Mouse (Mus musculus) stomach, embryonic 14.5 days (tissue): ENCODE measurements around the gene Tlr7. TPM values are rescaled to one million over a fixed set of nuclear protein-coding genes. Genes with fewer than 3 reads are reported as not detected.
"Not testable (repeated sequence)": the region's sequence is repeated elsewhere in the genome, so short reads cannot be mapped to it uniquely, and the experiment has no call there.

Experiments
- ATAC-seq: fragments of 200-750 bp; cut with Nextera tagmentation; 2 replicates; pipeline ENCODE4 v1.8.0; 2017; ENCODE audit warnings: low read depth, moderate TSS enrichment; ENCODE audit not compliant: insufficient number of reproducible peaks, insufficient read depth, low FRiP score
- H3K27ac ChIP-seq: fragments of 300-500 bp; sonication (generic); 2 replicates; pipeline ENCODE4 v1.5.1; 2014; ENCODE audit warnings: mild to moderate bottlenecking, low read length, moderate library complexity, mixed read lengths
- H3K27me3 ChIP-seq: fragments of 300-500 bp; sonication (generic); 2 replicates; pipeline ENCODE4 v1.6.1; 2014; ENCODE audit warnings: low read length, control low read depth, mixed read lengths; ENCODE audit not compliant: control insufficient read depth, insufficient read depth
- H3K36me3 ChIP-seq: fragments of 300-500 bp; sonication (generic); 2 replicates; pipeline ENCODE4 v1.6.1; 2014; ENCODE audit warnings: mild to moderate bottlenecking, control low read depth, low read length, moderate library complexity, mixed read lengths; ENCODE audit not compliant: control insufficient read depth, insufficient read depth
- H3K4me1 ChIP-seq: fragments of 300-500 bp; sonication (generic); 2 replicates; pipeline ENCODE4 v1.6.1; 2014; ENCODE audit warnings: low read length, control low read depth, mixed read lengths; ENCODE audit not compliant: control insufficient read depth, insufficient read depth
- H3K4me2 ChIP-seq: fragments of 300-500 bp; sonication (generic); replicated peaks from 2 replicates; pipeline ENCODE4 v1.6.1; 2014; ENCODE audit warnings: low read depth, low read length, control low read depth
- H3K4me3 ChIP-seq: fragments of 300-500 bp; sonication (generic); 2 replicates; pipeline ENCODE4 v1.5.1; 2014; ENCODE audit warnings: low read depth, low read length, control low read depth
- H3K9ac ChIP-seq: fragments of 300-500 bp; sonication (generic); replicated peaks from 2 replicates; pipeline ENCODE4 v1.6.1; 2014; ENCODE audit warnings: low read depth, mild to moderate bottlenecking, control low read depth, low read length, moderate library complexity, mixed read lengths
- H3K9me3 ChIP-seq: fragments of 300-500 bp; sonication (generic); 2 replicates; pipeline ENCODE4 v1.6.1; 2016; ENCODE audit warnings: low read depth, low read length, control low read depth; ENCODE audit not compliant: control insufficient read depth
- WGBS: fragments of 180-500 bp; shearing (Covaris S2); extraction: QIAGEN DNeasy Blood & Tissue Kit; methylation state at CpG from one replicate; pipeline ENCODE4 v1.1.7; 2014; 5-methylcytosine and 5-hydroxymethylcytosine counted together
- polyA plus RNA-seq: library from polyadenylated mRNA; unstranded; fragments of >200 nt; fragmentation: Nextera tagmentation; extraction: Ambion mirVana; gene quantifications from 2 replicates; pipeline ENCODE4 v1.2.1, GENCODE M21; 2014

The Tlr7 gene
- polyA plus RNA-seq = 0.88 and 0.97 TPM in 2 replicates

GRCm38 (mm10) chrX:167330399-167330798 lies at the start of gene Tlr7:
Gene Tlr7, minus strand, starts transcription at chrX:167330558.
- Histone ChIP-seq H3K27ac (no peak within 1 kb of the TSS), H3K4me2 (no peak within 1 kb of the TSS), H3K9me3 (no peaks in the 10 kb centered on the region), H3K9ac (no peak within 1 kb of the TSS), H3K36me3 (no peaks in the 10 kb centered on the region), H3K4me1 (0 out of 2 replicates have a peak, but pooled peaks cover 2% of the 10 kb centered on the region), H3K27me3 (no peaks in the 10 kb centered on the region), H3K4me3 (no peak within 1 kb of the TSS)
- no peak for ATAC-seq
- 63% methylated on average over 6 of the region's 6 CpGs for WGBS

DNA sequence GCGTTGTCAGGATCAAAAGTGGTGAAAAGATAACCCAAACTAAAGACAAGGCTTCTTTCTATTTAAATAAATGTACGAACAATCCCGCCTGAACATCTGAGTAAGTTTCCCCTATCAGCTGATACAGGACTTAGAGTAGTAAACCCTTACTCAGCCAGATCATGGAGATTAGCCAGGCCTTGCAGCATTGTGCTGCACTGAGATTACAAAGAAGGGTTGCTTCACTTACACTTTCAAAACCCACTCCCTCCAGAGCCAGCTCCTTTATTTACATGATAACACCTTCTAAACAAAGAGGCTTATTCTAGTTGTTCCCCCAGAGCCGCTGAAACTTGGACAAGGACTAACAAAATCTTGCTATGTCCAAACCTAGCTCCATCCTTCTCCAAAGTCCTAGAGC lies 49.7 kb upstream of the Tlr7 start:
- WGBS = 69% methylated on average over 4 of the region's 4 CpGs
- H3K4me3 ChIP-seq = no peak overlapping the region
- H3K9ac ChIP-seq = no peak overlapping the region
- H3K27me3 ChIP-seq = no peaks in the 10 kb centered on the region
- H3K4me1 ChIP-seq = no peaks in the 10 kb centered on the region
- no peaks in the 10 kb centered on the region for H3K9me3 ChIP-seq
- ATAC-seq = no peak
- no peak overlapping the region for H3K27ac ChIP-seq
- no peaks in the 10 kb centered on the region for H3K36me3 ChIP-seq
- H3K4me2 ChIP-seq = no peak overlapping the region

DNA sequence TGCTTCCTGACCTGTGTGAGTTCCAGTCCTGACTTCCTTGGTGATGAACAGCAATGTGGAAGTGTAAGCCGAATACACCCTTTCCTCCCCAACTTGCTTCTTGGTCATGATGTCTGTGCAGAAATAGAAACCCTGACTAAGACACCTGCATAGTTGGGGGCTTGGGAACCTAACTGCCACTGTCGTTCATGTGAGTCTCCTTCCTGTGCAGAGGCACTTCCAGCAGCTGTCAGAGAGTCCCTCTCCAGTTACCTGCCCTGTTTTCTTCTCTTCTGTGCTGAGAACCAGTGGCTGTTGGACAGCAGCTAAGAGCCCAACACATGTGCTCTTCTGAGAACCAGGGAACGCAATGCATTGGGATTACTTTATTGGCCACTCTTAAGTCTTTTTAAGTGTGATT lies 30.9 kb upstream of the Tlr7 start:
- 88% methylated on average over 3 of the region's 3 CpGs for WGBS
- not testable (repeated sequence) for H3K27ac ChIP-seq, H3K27me3 ChIP-seq, H3K36me3 ChIP-seq, H3K4me2 ChIP-seq, ATAC-seq, H3K4me3 ChIP-seq, H3K4me1 ChIP-seq, H3K9ac ChIP-seq, H3K9me3 ChIP-seq

DNA sequence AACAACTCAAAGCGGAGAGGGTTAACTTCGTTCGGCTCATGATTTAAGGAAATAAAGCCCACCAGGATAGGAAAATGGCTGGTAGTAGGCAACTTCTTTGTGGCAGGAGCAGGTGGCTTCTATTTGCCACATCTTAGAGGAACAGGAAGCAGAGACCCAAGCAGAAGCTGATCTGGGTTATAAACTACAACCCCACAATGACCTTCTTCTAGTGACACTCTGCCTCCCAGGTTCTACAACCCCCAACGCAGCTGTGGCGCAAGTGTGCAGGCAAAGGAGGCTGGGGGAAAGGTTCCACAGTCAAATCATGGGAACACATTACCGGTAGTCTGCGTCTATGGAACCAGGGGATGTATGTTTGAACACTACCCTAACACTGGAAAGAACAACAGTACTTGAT lies 29.3 kb upstream of the Tlr7 start:
- H3K4me3 ChIP-seq = no peak overlapping the region
- H3K9me3 ChIP-seq = no peaks in the 10 kb centered on the region
- no peak overlapping the region for H3K9ac ChIP-seq
- H3K36me3 ChIP-seq = no peaks in the 10 kb centered on the region; the same call in 1 of the 2 replicates
- no peak for ATAC-seq
- no peaks in the 10 kb centered on the region for H3K27me3 ChIP-seq
- H3K27ac ChIP-seq = no peak overlapping the region
- WGBS = 93% methylated on average over 7 of the region's 7 CpGs
- no peaks in the 10 kb centered on the region for H3K4me1 ChIP-seq
- no peak overlapping the region for H3K4me2 ChIP-seq

- no peak for ATAC-seq
- no peaks in the 10 kb centered on the region for H3K27me3 ChIP-seq
- no peak overlapping the region for H3K4me2 ChIP-seq
- no peak overlapping the region for H3K4me3 ChIP-seq
- no peaks in the 10 kb centered on the region for H3K4me1 ChIP-seq
- no peak overlapping the region for H3K27ac ChIP-seq
- H3K9ac ChIP-seq = no peak overlapping the region
- no peaks in the 10 kb centered on the region for H3K36me3 ChIP-seq
- no peaks in the 10 kb centered on the region for H3K9me3 ChIP-seq
- WGBS = 63% methylated on average over 2 of the region's 2 CpGs
These were observed 27.1 kb upstream of the Tlr7 start for GRCm38 (mm10) chrX:167357415-167357814.

GRCm38 (mm10) chrX:167355965-167356364 lies 25.6 kb upstream of the Tlr7 start:
- Histone ChIP-seq H3K4me2 (no peak overlapping the region), H3K27me3 (no peaks in the 10 kb centered on the region), H3K9ac (no peak overlapping the region), H3K27ac (no peak overlapping the region), H3K4me3 (no peak overlapping the region), H3K9me3 (no peaks in the 10 kb centered on the region), H3K36me3 (no peaks in the 10 kb centered on the region), H3K4me1 (no peaks in the 10 kb centered on the region)
- 84% methylated on average over 3 of the region's 3 CpGs for WGBS
- ATAC-seq = no peak

GRCm38 (mm10) chrX:167353617-167354016 lies 23.3 kb upstream of the Tlr7 start:
- ATAC-seq = no peak
- no peaks in the 10 kb centered on the region for H3K27me3 ChIP-seq
- H3K9me3 ChIP-seq = no peaks in the 10 kb centered on the region
- no peak overlapping the region for H3K4me3 ChIP-seq
- H3K27ac ChIP-seq = no peak overlapping the region
- H3K9ac ChIP-seq = no peak overlapping the region
- H3K36me3 ChIP-seq = no peaks in the 10 kb centered on the region
- H3K4me2 ChIP-seq = no peak overlapping the region
- 92% methylated on average over 2 of the region's 2 CpGs for WGBS
- no peaks in the 10 kb centered on the region for H3K4me1 ChIP-seq

- no peak overlapping the region for H3K27ac ChIP-seq
- no peak overlapping the region for H3K4me2 ChIP-seq
- ATAC-seq = no peak
- H3K4me3 ChIP-seq = no peak overlapping the region
- H3K4me1 ChIP-seq = no peaks in the 10 kb centered on the region
- H3K9ac ChIP-seq = no peak overlapping the region
- H3K27me3 ChIP-seq = no peaks in the 10 kb centered on the region
- no peaks in the 10 kb centered on the region for H3K9me3 ChIP-seq
- WGBS = 91% methylated on average over 1 of the region's 1 CpGs
- H3K36me3 ChIP-seq = no peaks in the 10 kb centered on the region
These were observed 16.1 kb upstream of the Tlr7 start for GRCm38 (mm10) chrX:167346440-167346839.

GRCm38 (mm10) chrX:167344356-167344755 lies 14.0 kb upstream of the Tlr7 start:
- Histone ChIP-seq H3K27ac (no peak overlapping the region), H3K9me3 (no peaks in the 10 kb centered on the region), H3K4me1 (no peaks in the 10 kb centered on the region), H3K9ac (no peak overlapping the region), H3K4me3 (no peak overlapping the region), H3K36me3 (no peaks in the 10 kb centered on the region), H3K4me2 (no peak overlapping the region), H3K27me3 (no peaks in the 10 kb centered on the region)
- no peak for ATAC-seq
- 45% methylated on average over 1 of the region's 1 CpGs for WGBS
